ENCODE assay signal across 26 mouse cellular contexts in the genomic region with DNA sequence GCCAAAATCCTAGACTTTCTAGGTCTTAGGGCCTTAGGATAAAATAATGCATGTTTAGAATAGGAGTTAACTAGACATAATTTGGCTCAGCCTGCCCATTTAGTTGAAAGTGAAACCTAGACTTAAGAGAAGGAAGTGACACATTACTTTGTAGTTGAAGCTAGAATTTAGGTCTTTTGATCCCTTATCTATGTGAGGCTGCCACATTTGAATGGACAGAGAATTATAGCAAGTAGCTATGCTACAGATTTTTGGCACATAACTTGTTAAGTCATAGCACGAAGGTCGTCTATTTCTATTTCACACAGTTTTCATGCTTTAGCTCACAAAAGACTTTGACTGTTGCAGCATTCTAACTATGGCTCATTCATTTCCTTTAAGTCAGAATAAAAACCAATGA. TPM values are rescaled to one million over a fixed set of nuclear protein-coding genes. Genes with fewer than 3 reads are reported as not detected.
A peak's percentile ranks its signal among the peaks of the same experiment; 100 is the strongest.
DNase-seq lines count a peak whose midpoint lies in the region; ATAC-seq and TF ChIP-seq lines count a peak whose summit lies in the region.
"Had no signal": no experiment of that assay in that cellular context is flagged by ENCODE, and none has a peak within 500 bp of the region (broad histone marks: within the 10 kb centered on the region; RNA-seq: fewer than 3 reads in every experiment).

No protein-coding gene starts in this region.

- peak overlapping the region; percentile 38; the same call in 1 of the 2 replicates for H3K4me2 ChIP-seq in liver, postnatal 0 days (ENCODE audit: low read depth, low read length)
- no peak overlapping the region for H3K4me2 ChIP-seq in midbrain, embryonic 16.5 days (ENCODE audit: low read length)
- H3K4me2 ChIP-seq: heart, embryonic 15.5 days; limb, embryonic 15.5 days; neural tube, embryonic 13.5 days had no signal

- WGBS in liver, postnatal 0 days (ENCODE audit: insufficient replicate concordance), result 58% methylated on average over 2 of the region's 2 CpGs
- WGBS in midbrain, embryonic 16.5 days, result 79% methylated on average over 2 of the region's 2 CpGs

- H3K4me1 ChIP-seq in liver, postnatal 0 days (ENCODE audit: insufficient read depth), result no peaks in the 10 kb centered on the region
- H3K4me1 ChIP-seq in midbrain, embryonic 16.5 days (ENCODE audit: control insufficient read depth, insufficient read depth, low read length), result no peaks in the 10 kb centered on the region
- H3K4me1 ChIP-seq: heart, embryonic 10.5 days; heart, embryonic 15.5 days; limb, embryonic 15.5 days; neural tube, embryonic 13.5 days had no signal

- no peaks in the 10 kb centered on the region for H3K27me3 ChIP-seq in liver, postnatal 0 days (ENCODE audit: insufficient read depth, low read length)
- no peaks in the 10 kb centered on the region for H3K27me3 ChIP-seq in midbrain, embryonic 16.5 days (ENCODE audit: control insufficient read depth, insufficient read depth, low read depth, low read length)
- H3K27me3 ChIP-seq: heart, embryonic 15.5 days; limb, embryonic 15.5 days; neural tube, embryonic 13.5 days had no signal

- H3K9ac ChIP-seq in liver, postnatal 0 days (replicated peaks), result no peak overlapping the region
- H3K9ac ChIP-seq in midbrain, embryonic 16.5 days (ENCODE audit: low read depth, low read length), result no peak overlapping the region
- H3K9ac ChIP-seq: forebrain, postnatal 0 days; heart, embryonic 15.5 days; limb, embryonic 15.5 days; neural tube, embryonic 13.5 days had no signal

- DNase-seq in 3T3-L1 (ENCODE audit: low read depth, low spot score) (peak; percentile 9), A20 (ENCODE audit: low read depth, low spot score) (peak; percentile 52)
- no peak for DNase-seq in liver, postnatal 0 days
- no peak for DNase-seq in kidney, postnatal 10 days
- no peak for DNase-seq in yolk sac, embryonic 10.5 days (ENCODE audit: low spot score)
- DNase-seq: adrenal gland, postnatal 10 days; cerebellum, adult 9-10 months; forebrain, postnatal 0 days; gastrocnemius, postnatal 25 days; kidney, adult 8-10 months; layer of hippocampus, postnatal 36 days; left cerebral cortex, postnatal 4 days; lung, adult 18-20 months; lung, postnatal 4 days; midbrain, embryonic 14.5 days had no signal

- H3K36me3 ChIP-seq in liver, postnatal 0 days (replicated peaks; ENCODE audit: insufficient read depth, low read length), result no peaks in the 10 kb centered on the region
- no peaks in the 10 kb centered on the region for H3K36me3 ChIP-seq in midbrain, embryonic 16.5 days (ENCODE audit: control insufficient read depth, insufficient read depth, low read length)
- H3K36me3 ChIP-seq: heart, embryonic 10.5 days; heart, embryonic 15.5 days; limb, embryonic 15.5 days; neural tube, embryonic 13.5 days had no signal

- ATAC-seq in activated CD4-positive, CD25-positive, alpha-beta regulatory T cell, adult 4 months, result peak; percentile 39
- no peak for ATAC-seq in liver, postnatal 0 days
- no peak for ATAC-seq in midbrain, embryonic 16.5 days
- ATAC-seq: forebrain, postnatal 0 days; hindbrain, embryonic 16.5 days; intestine, embryonic 16.5 days; lung, postnatal 0 days had no signal

- no peak overlapping the region for H3K4me3 ChIP-seq in liver, postnatal 0 days (ENCODE audit: low read depth, low read length)
- no peak overlapping the region for H3K4me3 ChIP-seq in midbrain, embryonic 16.5 days (ENCODE audit: low read depth, low read length)
- H3K4me3 ChIP-seq: erythroblast, embryonic 14.5 days; heart, embryonic 10.5 days; heart, embryonic 15.5 days; limb, embryonic 15.5 days; neural tube, embryonic 13.5 days had no signal

- H3K9me3 ChIP-seq in liver, postnatal 0 days (ENCODE audit: low read length), result no peaks in the 10 kb centered on the region
- H3K9me3 ChIP-seq in midbrain, embryonic 16.5 days (replicated peaks; ENCODE audit: control insufficient read depth, low read length, poor library complexity, severe bottlenecking), result no peaks in the 10 kb centered on the region
- H3K9me3 ChIP-seq: heart, embryonic 10.5 days; heart, embryonic 15.5 days; limb, embryonic 15.5 days; neural tube, embryonic 13.5 days had no signal

- TF ChIP-seq CTCF in liver, postnatal 0 days (IDR thresholded peaks at IDR 0.05; ENCODE audit: low read depth), result no peak

- TF ChIP-seq EP300 in liver, postnatal 0 days (IDR thresholded peaks at IDR 0.05; ENCODE audit: low read depth), result no peak

- no peak overlapping the region for H3K27ac ChIP-seq in liver, postnatal 0 days (ENCODE audit: low read depth)
- no peak overlapping the region for H3K27ac ChIP-seq in midbrain, embryonic 16.5 days (ENCODE audit: low read length)
- H3K27ac ChIP-seq: heart, embryonic 10.5 days; heart, embryonic 15.5 days; kidney, postnatal 0 days; limb, embryonic 15.5 days; neural tube, embryonic 13.5 days had no signal

RNA-seq across cellular contexts. Expression of a gene that starts 4.5 kb away (rescaled TPM):
- polyA plus RNA-seq in activated CD4-positive, CD25-positive, alpha-beta regulatory T cell, adult 4 months (2017; shearing (Covaris generic)), result 10 to 100 TPM; 30.2 to 34.1 TPM
- polyA plus RNA-seq in liver, postnatal 0 days (2015; fragmentation: Nextera tagmentation; extraction: Ambion mirVana), result 3.4 and 3.7 TPM in 2 replicates
- 17.5 and 18.5 TPM in 2 replicates for polyA plus RNA-seq in midbrain, embryonic 16.5 days (2015; fragmentation: Nextera tagmentation; extraction: Ambion mirVana)

Comparison
In these comparisons a context has a peak if more than half of its experiments do, and no peak if none do; other contexts are left out.
1. DNase-seq: peak in 3T3-L1 (single experiment) and A20 (single experiment); none in liver, postnatal 0 days (single experiment), kidney, postnatal 10 days (single experiment) and yolk sac, embryonic 10.5 days (single experiment).